12 mouse cellular contexts compared by ENCODE assay signal in the genomic region with DNA sequence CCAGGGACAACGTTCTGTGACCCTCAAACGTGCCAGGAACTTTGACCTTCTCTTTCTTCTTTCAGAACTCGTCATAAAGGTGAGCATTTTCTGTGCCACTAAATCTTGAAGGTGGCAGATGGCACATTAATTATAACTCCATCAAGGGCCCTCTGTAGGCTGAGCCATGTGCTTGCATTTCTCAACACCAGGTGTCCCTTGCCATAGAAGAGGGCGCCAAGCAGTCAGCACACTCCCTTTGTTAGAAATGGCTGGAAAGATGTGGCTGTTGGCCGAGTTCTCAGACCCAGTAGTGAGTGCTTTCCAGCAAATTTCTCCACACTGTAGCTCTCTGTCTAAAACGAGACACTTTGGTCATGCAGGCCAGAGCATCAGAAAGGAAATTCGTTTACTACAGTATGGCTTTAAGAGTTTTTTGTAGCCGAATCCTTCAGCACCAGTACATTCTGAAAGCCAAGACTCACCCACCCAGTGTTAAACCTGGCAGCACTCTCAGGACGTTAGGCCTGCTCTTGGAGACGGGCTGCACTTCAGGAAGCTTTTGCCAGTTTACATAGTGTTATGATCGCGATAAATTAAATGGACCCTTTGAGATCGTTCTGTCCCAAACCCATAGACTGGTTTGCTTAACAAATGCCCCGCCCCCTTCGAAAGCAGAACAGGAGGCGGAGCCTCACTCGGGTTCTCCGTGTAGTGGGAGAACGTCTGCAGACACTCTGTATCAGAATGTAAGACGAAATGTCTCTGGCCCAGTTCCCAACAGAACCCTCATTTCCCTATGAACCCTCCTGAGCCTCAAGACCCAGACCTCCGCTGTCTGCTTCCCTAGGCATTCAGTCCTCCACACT. TPM values are rescaled to one million over a fixed set of nuclear protein-coding genes. Genes with fewer than 3 reads are reported as not detected.
DNase-seq lines count a peak whose midpoint lies in the region.
"Had no signal": no experiment of that assay in that cellular context is flagged by ENCODE, and none has a peak within 500 bp of the region (broad histone marks: within the 10 kb centered on the region; RNA-seq: fewer than 3 reads in every experiment).

No protein-coding gene starts in this region.

- H3K36me3 ChIP-seq in heart, embryonic 10.5 days, result no peaks in the 10 kb centered on the region
- H3K36me3 ChIP-seq: embryonic facial prominence, embryonic 12.5 days; hindbrain, embryonic 13.5 days; neural tube, embryonic 12.5 days had no signal

- no peak overlapping the region for H3K27ac ChIP-seq in heart, embryonic 10.5 days
- H3K27ac ChIP-seq: embryonic facial prominence, embryonic 12.5 days; hindbrain, embryonic 13.5 days; neural tube, embryonic 12.5 days had no signal

- no peaks in the 10 kb centered on the region for H3K9me3 ChIP-seq in heart, embryonic 10.5 days
- H3K9me3 ChIP-seq: embryonic facial prominence, embryonic 12.5 days; hindbrain, embryonic 13.5 days had no signal

- intact Hi-C loops in heart, postnatal 14 days (cut with DNase I), result no loop called here

- H3K27me3 ChIP-seq in heart, embryonic 10.5 days (ENCODE audit: insufficient read depth, poor library complexity, severe bottlenecking), result no peaks in the 10 kb centered on the region
- H3K27me3 ChIP-seq: embryonic facial prominence, embryonic 12.5 days; hindbrain, embryonic 13.5 days; neural tube, embryonic 12.5 days had no signal

- no peak overlapping the region for H3K4me3 ChIP-seq in heart, embryonic 10.5 days
- H3K4me3 ChIP-seq: embryonic facial prominence, embryonic 12.5 days; hindbrain, embryonic 13.5 days; neural tube, embryonic 12.5 days had no signal

- peak; percentile 17 to 23 for DNase-seq in heart, postnatal 14 days
- DNase-seq in heart, embryonic 10.5 days (ENCODE audit: low spot score), result no peak
- DNase-seq in ES-CJ7 (ENCODE audit: low read depth, low spot score) (peak; percentile 21), ZHBTc4 (ENCODE audit: low read depth, low spot score) (peak; percentile 67)
- DNase-seq in cerebellum, postnatal 36 days, result peak; percentile 56 to 64
- DNase-seq in c-Kit-positive CD71-positive TER-119-positive erythroid progenitor cells, embryonic 14.5 days (ENCODE audit: low spot score), result no peak
- DNase-seq in T-cell, adult 2 months (ENCODE audit: low spot score), result no peak
- DNase-seq: gastrocnemius, postnatal 10 days; kidney, postnatal 14 days had no signal

- WGBS in heart, embryonic 10.5 days, result 84% methylated on average over 21 of the region's 21 CpGs

- H3K4me1 ChIP-seq in heart, embryonic 10.5 days, result no peaks in the 10 kb centered on the region
- H3K4me1 ChIP-seq: embryonic facial prominence, embryonic 12.5 days; hindbrain, embryonic 13.5 days; neural tube, embryonic 12.5 days had no signal

RNA-seq across cellular contexts. Expression of a gene that starts 53.5 kb away (rescaled TPM):
- total RNA-seq in heart, postnatal 14 days (2021), result 1 to 10 TPM; 4.6 to 5.7 TPM
- polyA plus RNA-seq in heart, embryonic 10.5 days (2016; fragmentation: Nextera tagmentation; extraction: Ambion mirVana), result 44.7 and 64.0 TPM in 2 replicates

Comparison
In these comparisons a context has a peak if more than half of its experiments do, and no peak if none do; other contexts are left out.
1. DNase-seq: peak in heart, postnatal 14 days (2 of 2), ES-CJ7 (single experiment), ZHBTc4 (single experiment) and cerebellum, postnatal 36 days (2 of 2); none in heart, embryonic 10.5 days (single experiment), c-Kit-positive CD71-positive TER-119-positive erythroid progenitor cells, embryonic 14.5 days (single experiment) and T-cell, adult 2 months (single experiment).